Mouse (Mus musculus): ENCODE results near the gene Acox1.

DNA sequence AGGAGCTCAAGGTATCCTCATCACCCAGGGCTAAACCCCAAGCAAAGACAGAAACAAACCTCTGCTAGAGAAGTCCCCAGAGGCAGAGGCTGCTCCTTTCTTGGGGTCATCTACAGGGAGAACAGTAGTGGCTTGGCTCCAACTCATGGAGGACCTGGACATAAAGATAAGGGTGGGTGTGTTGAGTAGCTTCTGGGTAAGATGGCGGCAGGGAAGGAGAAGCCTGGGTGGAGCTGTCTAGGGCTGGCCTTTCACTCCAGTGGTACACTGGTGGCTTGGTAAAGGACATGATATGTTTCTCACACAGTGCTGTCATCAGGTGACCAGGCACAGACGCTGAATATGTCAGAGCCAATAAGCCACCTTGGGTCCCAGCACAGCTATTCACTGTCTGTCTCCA lies 47.9 kb downstream of the Acox1 start:
- TF ChIP-seq GATA1 (IDR thresholded peaks at IDR 0.05; ENCODE audit: borderline replicate concordance, low read length) = no peak
- no peak for TF ChIP-seq FLI1 (IDR thresholded peaks at IDR 0.05; ENCODE audit: low read length)

All from megakaryocyte, embryonic 14.5 days (primary cell).